Mouse (Mus musculus): ENCODE results near the gene Slc38a1. TPM values are rescaled to one million over a fixed set of nuclear protein-coding genes. Genes with fewer than 3 reads are reported as not detected.
A peak's percentile ranks its signal among the peaks of the same experiment; 100 is the strongest.
"Not testable (repeated sequence)": the region's sequence is repeated elsewhere in the genome, so short reads cannot be mapped to it uniquely, and the experiment has no call there.

The Slc38a1 gene
- total RNA-seq, 2 experiments from 2014 or later: 78.7 to 80.0 TPM

DNA sequence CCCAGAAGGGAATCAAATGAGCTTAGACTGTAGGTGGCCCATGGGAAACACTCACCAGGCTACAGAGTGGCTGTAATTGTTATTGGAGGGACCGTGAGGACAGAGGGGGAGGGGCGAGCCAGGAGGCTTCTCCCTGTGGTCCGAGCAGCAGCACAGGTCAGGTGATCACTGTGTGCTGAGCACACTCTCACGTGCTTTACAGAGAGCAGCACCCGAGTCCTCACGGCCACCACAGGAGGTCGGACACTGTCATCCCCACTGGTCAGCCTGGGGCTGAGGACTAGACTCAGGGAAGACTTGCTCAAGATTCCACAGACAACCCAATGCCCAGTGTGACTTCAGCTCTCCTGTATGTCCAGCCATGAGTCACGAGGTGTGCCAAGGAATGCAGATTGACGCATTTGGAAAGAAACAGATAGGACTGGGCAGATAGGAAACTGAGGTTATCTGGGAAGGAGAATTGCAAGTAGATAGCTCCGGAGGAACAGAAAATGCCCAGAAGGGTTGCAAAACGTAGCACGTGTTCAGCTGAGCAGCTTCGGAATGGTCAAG, 18.0 kb upstream of the Slc38a1 start:
- no peak for DNase-seq (ENCODE audit: low spot score in 2 of 2)

DNA sequence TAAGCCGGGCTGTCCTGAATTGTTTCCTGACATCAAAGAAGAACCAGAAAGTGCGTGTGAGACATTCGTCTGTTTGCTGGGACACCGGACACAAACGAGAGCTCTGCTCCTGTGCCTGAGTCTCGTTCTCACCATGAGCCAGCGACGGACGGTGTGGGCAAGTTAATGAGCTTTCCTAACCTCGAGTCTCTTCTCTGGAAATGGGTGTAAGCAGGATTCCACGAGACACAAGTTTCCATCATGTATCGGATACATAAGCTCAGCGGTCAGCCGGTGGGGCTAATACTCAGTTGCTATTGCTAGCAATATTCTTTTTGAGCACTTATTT, 15.5 kb upstream of the Slc38a1 start:
- no peak for DNase-seq (ENCODE audit: low spot score in 2 of 2)

DNA sequence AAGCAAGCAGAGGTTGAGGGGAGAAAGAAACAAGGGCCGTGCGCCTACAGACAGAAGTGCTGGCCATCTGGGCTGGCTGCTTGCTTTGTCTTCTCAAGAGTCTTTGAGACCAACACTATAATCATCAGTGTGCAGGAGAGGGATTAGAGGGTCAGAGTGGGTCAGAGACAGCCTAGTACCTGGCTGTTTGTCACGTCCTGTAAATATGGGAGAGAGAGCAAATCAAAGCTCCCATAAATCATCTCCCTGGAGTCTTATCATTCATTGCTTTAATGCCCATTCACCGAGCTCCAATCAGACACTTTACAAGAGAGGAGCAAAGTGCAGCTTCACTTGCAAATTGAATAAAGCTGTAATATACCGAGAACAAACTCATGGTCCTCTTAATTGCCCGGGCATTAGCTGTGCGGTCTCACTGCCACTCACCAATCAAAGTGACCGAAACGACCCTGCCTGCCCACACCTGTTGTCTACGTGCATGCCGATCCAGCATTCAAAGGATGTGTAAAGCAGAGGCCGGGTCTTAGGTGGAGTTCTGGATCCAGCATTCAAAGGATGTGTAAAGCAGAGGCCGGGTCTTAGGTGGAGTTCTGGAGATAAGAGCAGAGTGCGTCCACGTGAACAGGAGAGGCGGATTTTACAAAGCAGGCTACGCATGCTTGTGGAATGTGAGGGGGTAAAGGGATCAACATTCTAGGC, 15.0 kb upstream of the Slc38a1 start:
- no peak for DNase-seq (ENCODE audit: low spot score in 2 of 2)

DNA sequence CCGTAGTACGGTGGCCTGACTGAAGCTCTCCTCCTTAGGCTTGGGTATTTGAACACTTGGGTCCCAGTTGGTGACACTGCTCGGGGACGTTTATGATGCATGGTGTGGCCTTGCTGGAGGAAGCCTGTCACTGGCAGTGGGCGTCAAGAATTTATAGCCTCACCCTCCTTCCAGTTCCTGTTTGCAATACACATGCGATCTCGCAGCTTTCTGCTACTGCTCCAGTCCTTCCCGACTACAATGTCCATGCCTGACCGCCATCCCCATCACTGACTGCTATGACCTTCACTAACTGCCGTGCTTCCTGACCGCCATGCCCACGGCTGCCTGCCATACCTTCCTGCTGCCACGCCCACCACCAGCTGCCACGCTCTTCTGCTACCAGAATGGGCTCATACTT, 12.8 kb upstream of the Slc38a1 start:
- DNase-seq (ENCODE audit: low spot score in 2 of 2): no peak

- DNase-seq (ENCODE audit: low spot score in 2 of 2): no peak
Measured at GRCm38 (mm10) chr15:96654714-96655113, 12.0 kb upstream of the Slc38a1 start.

GRCm38 (mm10) chr15:96653011-96653410, 10.3 kb upstream of the Slc38a1 start:
- DNase-seq (ENCODE audit: low spot score in 2 of 2): no peak

DNA sequence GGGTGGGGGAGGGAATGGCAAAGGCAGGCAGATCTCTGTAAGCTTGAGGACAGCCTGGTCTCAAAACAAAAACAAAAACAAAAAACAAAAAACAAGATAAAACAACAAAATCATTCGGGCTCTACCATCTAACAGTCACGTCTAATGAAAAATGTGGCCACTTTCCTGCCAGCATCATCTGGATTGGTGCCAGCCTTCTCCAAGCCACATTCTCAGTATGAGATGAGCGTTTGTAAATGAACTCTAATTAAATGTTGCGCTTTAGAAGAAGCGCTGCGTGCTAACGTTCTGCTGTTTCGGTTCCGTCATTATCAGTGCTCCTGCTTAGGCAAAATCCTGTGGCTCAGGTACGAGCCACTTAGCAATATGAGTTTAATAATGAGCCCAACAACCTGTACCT, 9.8 kb upstream of the Slc38a1 start:
- DNase-seq (ENCODE audit: low spot score in 2 of 2): peak in 1 of 2 experiments; percentile 60

DNA sequence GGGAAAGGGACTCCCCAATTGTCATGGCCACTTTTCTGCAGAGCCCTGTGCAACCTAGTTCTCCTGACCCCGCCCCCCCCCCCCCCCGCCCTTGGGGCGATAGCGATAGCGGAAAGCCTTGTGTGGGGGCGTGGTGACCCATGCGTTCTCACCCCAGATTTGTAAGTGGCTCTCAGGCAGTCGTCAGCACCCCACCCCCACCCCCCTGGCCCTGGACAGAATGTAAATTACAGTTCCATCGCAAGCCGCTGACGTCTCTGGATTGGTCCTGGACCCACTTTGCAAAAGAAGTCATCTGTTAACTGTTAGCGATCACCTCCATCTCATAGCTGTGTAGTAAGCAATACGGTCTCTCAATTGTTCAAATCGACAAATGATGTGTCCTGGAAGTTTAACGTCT, 4.7 kb upstream of the Slc38a1 start:
- DNase-seq (ENCODE audit: low spot score in 2 of 2): no peak

GRCm38 (mm10) chr15:96641821-96642435, 785 bp downstream of the Slc38a1 start:
- DNase-seq (ENCODE audit: low spot score in 2 of 2): peak in 1 of 2 experiments; percentile 34

- peak; percentile 66 to 72 for DNase-seq (ENCODE audit: low spot score in 2 of 2)
Measured at GRCm38 (mm10) chr15:96641111-96641820, 1.4 kb downstream of the Slc38a1 start.

DNA sequence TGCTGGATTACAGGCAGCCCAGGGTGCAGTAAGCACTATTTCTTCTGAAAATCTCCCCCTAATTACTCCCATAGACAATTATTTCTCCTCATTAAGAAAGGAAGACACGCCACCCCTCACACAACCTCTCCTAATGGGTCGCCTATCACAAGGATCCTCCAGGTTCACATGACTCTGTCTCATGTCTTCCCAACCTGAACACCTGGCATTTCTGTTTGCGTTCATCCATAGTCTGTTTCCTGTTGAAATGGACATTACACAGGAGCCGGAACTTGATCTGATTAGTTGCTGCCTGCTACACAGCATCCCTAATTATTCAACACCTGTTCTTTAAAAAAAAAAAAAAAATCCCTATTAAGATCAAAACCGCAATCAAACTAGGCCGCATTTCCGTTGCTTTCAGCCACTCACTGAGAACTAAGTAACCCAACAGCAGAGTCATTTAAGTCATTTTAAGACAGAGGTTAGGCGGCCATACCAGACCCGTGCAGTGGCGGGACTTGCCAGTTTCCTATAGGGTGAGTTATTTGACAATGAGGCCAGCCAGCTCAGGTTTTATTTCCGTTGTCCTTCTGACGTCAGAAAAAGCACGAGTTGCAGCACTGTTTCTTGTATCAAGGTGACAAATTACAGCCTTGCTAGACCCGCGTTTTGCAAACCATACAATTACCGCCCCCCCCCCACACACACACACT, 2.3 kb downstream of the Slc38a1 start:
- DNase-seq (ENCODE audit: low spot score in 2 of 2): peak in 1 of 2 experiments; percentile 37

DNA sequence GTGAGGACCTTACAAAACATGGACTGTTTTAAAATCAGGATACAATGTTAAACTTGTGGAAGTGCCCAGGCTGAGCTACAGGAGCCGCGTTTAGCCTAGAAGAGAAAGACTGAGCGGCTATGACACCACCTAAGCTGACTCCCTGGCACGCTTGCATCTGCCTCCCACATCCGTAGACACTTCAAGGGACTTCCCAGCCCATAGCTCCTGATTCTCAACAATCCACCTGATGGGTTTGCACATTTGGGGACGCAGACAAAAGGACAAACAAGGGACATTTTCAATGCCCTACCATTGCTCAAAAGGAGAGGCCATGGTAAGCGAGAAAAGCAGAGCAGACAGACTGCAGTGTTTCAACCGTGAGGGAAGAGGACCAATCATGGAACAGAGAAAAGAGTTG, 3.1 kb downstream of the Slc38a1 start:
- no peak for DNase-seq (ENCODE audit: low spot score in 2 of 2)

DNA sequence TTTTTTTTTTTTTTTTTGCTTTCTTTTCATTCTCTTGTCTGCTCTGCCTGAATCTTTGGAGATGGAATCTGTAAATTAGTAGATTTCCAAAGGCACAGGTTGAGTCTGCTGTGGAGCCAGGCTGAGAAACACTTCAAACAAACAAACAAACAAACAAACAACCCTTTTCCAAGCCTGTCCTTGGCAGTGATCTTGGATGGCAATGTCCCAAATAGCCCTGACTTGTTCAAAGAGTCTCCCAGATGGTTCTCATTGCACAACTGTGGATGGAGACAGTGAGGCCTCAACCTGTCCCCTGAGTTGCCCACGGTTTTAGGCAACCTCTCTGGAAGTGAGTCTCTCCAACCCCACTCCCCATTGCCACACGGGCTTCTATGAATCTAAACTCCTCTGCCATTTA, 4.1 kb downstream of the Slc38a1 start:
- DNase-seq (ENCODE audit: low spot score in 2 of 2): peak in 1 of 2 experiments; percentile 44

DNA sequence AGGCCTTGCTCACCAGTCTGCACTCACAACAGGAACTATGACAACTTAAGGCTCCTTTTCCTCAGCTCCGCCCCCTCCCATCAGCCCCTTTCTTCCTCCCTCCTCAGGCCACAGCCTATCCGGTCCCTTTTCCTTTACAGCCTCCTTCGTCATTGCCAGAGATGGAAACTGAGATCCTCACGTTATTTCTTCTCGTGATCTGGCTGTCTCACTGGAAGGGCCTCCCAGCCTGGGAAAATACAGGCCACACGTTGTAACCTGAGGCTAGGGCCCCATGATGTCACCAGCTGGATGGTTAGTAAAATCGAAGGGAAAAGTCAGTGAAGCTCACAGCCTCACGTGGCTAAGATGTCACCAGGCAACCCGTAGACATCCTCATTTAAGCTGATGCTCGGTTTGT, 4.5 kb downstream of the Slc38a1 start:
- DNase-seq (ENCODE audit: low spot score in 2 of 2): no peak

GRCm38 (mm10) chr15:96634670-96635405, 7.9 kb downstream of the Slc38a1 start:
- DNase-seq (ENCODE audit: low spot score in 2 of 2): no peak

GRCm38 (mm10) chr15:96632201-96632600, 10.5 kb downstream of the Slc38a1 start:
- DNase-seq (ENCODE audit: low spot score in 2 of 2): no peak

- no peak for DNase-seq (ENCODE audit: low spot score in 2 of 2)
Measured at GRCm38 (mm10) chr15:96631107-96631718, 11.5 kb downstream of the Slc38a1 start.

DNA sequence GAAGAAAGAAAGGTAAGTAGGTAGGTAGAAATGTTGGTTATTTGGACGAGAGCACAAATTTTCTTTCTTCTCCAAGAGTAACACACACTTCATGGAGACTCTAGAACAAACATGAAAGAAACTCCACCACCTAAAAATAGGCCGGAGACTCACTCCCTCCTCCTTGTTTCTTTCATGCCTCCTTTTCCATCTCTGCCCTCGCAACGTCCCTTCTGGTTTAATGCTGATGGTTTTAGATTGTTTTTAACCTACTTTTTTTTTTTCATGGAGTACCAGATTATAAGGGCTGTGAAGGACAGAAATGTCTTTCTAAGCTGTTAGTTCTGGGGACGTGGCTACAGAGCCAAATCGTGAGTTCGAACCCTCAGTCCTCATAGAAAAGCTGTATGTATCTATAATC, 14.5 kb downstream of the Slc38a1 start:
- DNase-seq (ENCODE audit: low spot score in 2 of 2): no peak

- DNase-seq (ENCODE audit: low spot score in 2 of 2): no peak
Measured at GRCm38 (mm10) chr15:96626871-96627270, 15.8 kb downstream of the Slc38a1 start.

DNA sequence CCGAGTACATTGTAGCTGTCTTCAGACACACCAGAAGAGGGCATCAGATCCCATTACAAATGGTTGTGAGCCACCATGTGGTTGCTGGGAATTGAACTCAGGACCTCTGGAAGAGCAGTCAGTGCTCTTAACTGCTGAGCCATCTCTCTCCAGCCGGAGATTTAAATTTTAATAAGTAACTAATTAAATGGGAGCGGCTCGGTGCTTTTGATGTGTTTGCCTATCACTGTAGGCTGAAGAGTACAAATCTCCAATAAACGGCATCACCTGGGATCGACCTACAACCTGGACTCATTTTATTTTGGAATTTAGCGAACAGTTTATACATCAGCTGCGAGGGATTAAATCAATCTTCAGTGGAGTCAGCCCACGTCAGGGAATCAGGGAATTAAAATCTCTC, 17.7 kb downstream of the Slc38a1 start:
- not testable (repeated sequence) for DNase-seq (ENCODE audit: low spot score in 2 of 2)

Measured in layer of hippocampus, postnatal 14 days (tissue).